Mouse (Mus musculus) kidney, embryonic 16.5 days (tissue): ENCODE measurements at regions not wholly inside any gene's neighbourhood (a gene's known extent, or its start where the extent isn't known, plus 50 kb on each side); places are given as distances from the start of the nearest gene placed in this dataset.
A peak's percentile ranks its signal among the peaks of the same experiment; 100 is the strongest.

Experiments
- ATAC-seq: fragments of 200-750 bp; cut with Nextera tagmentation; 2 replicates; pipeline ENCODE4 v1.8.0; 2017; ENCODE audit warnings: moderate TSS enrichment; ENCODE audit not compliant: low FRiP score, low TSS enrichment
- H3K27ac ChIP-seq: fragments of 300-500 bp; sonication (generic); 2 replicates; pipeline ENCODE4 v1.5.1; 2014; ENCODE audit warnings: low read length
- H3K27me3 ChIP-seq: fragments of 300-500 bp; sonication (generic); 2 replicates; pipeline ENCODE4 v1.6.1; 2014; ENCODE audit warnings: low read length, control low read depth, mixed read lengths; ENCODE audit not compliant: insufficient read depth
- H3K36me3 ChIP-seq: fragments of 300-500 bp; sonication (generic); 2 replicates; pipeline ENCODE4 v1.6.1; 2014; ENCODE audit warnings: low read length, control low read depth, mixed read lengths; ENCODE audit not compliant: insufficient read depth
- H3K4me1 ChIP-seq: fragments of 300-500 bp; sonication (generic); 2 replicates; pipeline ENCODE4 v1.6.1; 2014; ENCODE audit warnings: low read length, control low read depth, mixed read lengths; ENCODE audit not compliant: insufficient read depth
- H3K4me2 ChIP-seq: fragments of 300-500 bp; sonication (generic); replicated peaks from 2 replicates; pipeline ENCODE4 v1.6.1; 2014; ENCODE audit warnings: low read depth, low read length
- H3K4me3 ChIP-seq: fragments of 300-500 bp; sonication (generic); 2 replicates; pipeline ENCODE4 v1.5.1; 2014; ENCODE audit warnings: mild to moderate bottlenecking, low read length
- H3K9ac ChIP-seq: fragments of 300-500 bp; sonication (generic); replicated peaks from 2 replicates; pipeline ENCODE4 v1.6.1; 2014; ENCODE audit warnings: low read length
- H3K9me3 ChIP-seq: fragments of 300-500 bp; sonication (generic); 2 replicates; pipeline ENCODE4 v1.6.1; 2016; ENCODE audit warnings: low read length, control low read depth
- WGBS: fragments of 180-500 bp; shearing (Covaris S2); extraction: QIAGEN DNeasy Blood & Tissue Kit; methylation state at CpG from one replicate; pipeline ENCODE4 v1.1.7; 2014; 5-methylcytosine and 5-hydroxymethylcytosine counted together

DNA sequence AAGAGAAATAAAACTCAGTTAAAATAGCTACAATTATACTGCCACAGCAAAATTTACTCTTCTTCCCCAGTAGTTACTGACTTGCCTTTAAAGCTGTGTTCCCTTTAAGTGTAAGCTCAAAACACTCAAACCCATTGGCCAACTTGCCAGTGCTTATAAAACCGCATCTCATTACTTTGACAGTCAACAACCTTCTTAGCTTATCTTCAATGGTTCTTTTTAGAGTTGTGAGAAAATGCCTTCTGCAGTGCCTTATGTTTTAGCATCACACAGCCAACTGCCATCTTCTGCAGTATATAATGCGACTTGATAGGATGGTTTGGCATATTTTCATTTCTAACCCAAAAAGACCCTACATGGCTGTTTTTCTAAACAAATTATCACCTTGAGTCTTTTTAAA, 382.5 kb downstream of the Osr1 start:
- Histone ChIP-seq H3K4me1 (no peaks in the 10 kb centered on the region), H3K9ac (no peak overlapping the region), H3K27ac (no peak overlapping the region), H3K4me3 (no peak overlapping the region), H3K9me3 (no peaks in the 10 kb centered on the region), H3K27me3 (no peaks in the 10 kb centered on the region), H3K36me3 (no peaks in the 10 kb centered on the region), H3K4me2 (no peak overlapping the region)
- ATAC-seq, result no peak
- WGBS, result 94% methylated on average over 2 of the region's 2 CpGs

- H3K4me2 ChIP-seq, result no peak overlapping the region
- ATAC-seq, result no peak
- H3K4me1 ChIP-seq, result no peaks in the 10 kb centered on the region
- 75% methylated on average over 6 of the region's 6 CpGs for WGBS
- H3K27me3 ChIP-seq, result no peaks in the 10 kb centered on the region
- no peaks in the 10 kb centered on the region for H3K9me3 ChIP-seq
- H3K9ac ChIP-seq, result no peak overlapping the region
- no peak overlapping the region for H3K27ac ChIP-seq
- no peaks in the 10 kb centered on the region for H3K36me3 ChIP-seq
- H3K4me3 ChIP-seq, result no peak overlapping the region
Observed at GRCm38 (mm10) chr12:9954178-9954888, 384.4 kb downstream of the Osr1 start.

DNA sequence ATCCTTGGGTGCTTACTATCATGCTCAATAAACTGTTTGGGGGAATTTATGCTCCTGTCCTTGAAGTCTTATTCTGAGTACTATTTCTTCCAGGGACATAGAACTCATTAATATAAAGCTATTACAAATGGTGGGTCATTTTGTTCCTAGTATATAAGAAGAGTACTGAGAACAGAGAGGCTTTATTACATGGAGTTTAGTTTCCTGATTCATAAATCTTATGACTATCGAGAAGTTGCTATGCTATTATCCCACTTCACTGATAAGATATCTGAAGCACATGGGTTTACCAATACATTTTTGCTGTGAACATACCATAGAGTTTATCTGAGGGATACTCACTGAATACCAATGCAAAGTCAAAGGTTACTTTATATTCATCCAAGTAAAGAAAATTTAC, 399.5 kb downstream of the Osr1 start:
- H3K36me3 ChIP-seq, result no peaks in the 10 kb centered on the region
- H3K4me2 ChIP-seq, result no peak overlapping the region
- H3K4me1 ChIP-seq, result no peaks in the 10 kb centered on the region
- H3K4me3 ChIP-seq, result no peak overlapping the region
- H3K9me3 ChIP-seq, result no peaks in the 10 kb centered on the region
- H3K27me3 ChIP-seq, result no peaks in the 10 kb centered on the region
- no peak for ATAC-seq
- H3K9ac ChIP-seq, result no peak overlapping the region
- H3K27ac ChIP-seq, result no peak overlapping the region
- 72% methylated on average over 1 of the region's 1 CpGs for WGBS

DNA sequence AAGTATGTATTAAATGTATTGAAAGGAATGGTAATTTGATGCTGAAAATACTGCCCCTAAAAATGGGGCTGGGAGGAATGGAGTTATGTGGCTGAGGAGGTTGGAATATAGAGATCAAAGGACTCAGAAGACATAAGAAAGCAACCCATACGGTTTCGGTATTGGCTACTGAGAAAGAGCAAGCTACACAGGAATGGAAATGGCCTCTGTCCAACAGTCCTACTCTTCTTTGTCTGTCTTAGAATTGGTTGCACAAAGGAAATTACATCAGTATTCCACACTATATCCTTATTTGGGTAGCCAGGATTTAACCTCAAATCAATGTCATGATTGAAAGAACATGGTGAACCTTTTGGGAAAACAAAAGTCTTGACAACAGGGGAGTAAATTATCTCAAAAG, 399.0 kb upstream of the Nt5c1b start:
- H3K9ac ChIP-seq, result no peak overlapping the region
- H3K4me2 ChIP-seq, result no peak overlapping the region
- ATAC-seq, result no peak
- H3K9me3 ChIP-seq, result no peaks in the 10 kb centered on the region
- no peaks in the 10 kb centered on the region for H3K27me3 ChIP-seq
- 73% methylated on average over 2 of the region's 2 CpGs for WGBS
- H3K4me1 ChIP-seq, result no peaks in the 10 kb centered on the region
- no peak overlapping the region for H3K4me3 ChIP-seq
- no peak overlapping the region for H3K27ac ChIP-seq
- no peaks in the 10 kb centered on the region for H3K36me3 ChIP-seq

DNA sequence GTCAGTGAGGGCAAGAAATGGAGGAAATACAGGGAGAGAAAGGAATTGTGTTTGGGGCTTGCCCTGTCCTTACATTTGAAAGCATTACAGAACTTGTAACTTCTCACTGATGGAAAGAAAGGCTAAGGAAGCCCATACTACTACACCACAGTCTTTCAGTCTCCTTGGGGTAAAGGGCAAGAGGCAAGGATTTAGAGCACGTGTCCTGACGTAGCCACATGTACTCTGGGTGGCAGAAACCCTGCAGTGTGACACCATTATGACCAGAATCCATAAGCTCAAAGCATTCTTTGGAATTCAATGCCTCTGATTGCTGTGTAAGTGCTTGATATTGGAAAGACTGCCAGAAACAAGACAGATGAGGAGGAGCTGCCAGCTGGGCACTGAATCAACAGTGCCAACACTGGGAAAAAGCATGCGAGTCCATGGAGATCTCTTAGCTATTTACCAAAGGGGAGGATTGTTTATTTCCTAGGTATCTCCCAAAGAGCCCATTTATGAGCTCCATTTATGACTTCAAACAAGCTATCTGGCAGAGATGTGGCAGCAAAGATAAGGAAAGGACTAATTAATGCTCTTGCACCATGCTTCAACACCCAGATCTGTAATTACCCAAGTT, 391.2 kb upstream of the Nt5c1b start:
- WGBS, result 83% methylated on average over 3 of the region's 3 CpGs
- H3K27ac ChIP-seq, result no peak overlapping the region

GRCm38 (mm10) chr12:9979113-9979507, 390.7 kb upstream of the Nt5c1b start:
- Histone ChIP-seq H3K27me3 (no peaks in the 10 kb centered on the region), H3K9ac (no peak overlapping the region), H3K9me3 (no peaks in the 10 kb centered on the region), H3K27ac (no peak overlapping the region), H3K36me3 (no peaks in the 10 kb centered on the region), H3K4me3 (no peak overlapping the region), H3K4me2 (no peak overlapping the region), H3K4me1 (no peaks in the 10 kb centered on the region)
- no peak for ATAC-seq
- 57% methylated on average over 1 of the region's 1 CpGs for WGBS

More for the DNA sequence above, 391.2 kb upstream of the Nt5c1b start:
- no peak overlapping the region for H3K9ac ChIP-seq
- H3K9me3 ChIP-seq, result no peaks in the 10 kb centered on the region
- no peak for ATAC-seq
- no peak overlapping the region for H3K4me2 ChIP-seq
- no peaks in the 10 kb centered on the region for H3K36me3 ChIP-seq
- H3K4me3 ChIP-seq, result no peak overlapping the region
- H3K27me3 ChIP-seq, result no peaks in the 10 kb centered on the region
- no peaks in the 10 kb centered on the region for H3K4me1 ChIP-seq

DNA sequence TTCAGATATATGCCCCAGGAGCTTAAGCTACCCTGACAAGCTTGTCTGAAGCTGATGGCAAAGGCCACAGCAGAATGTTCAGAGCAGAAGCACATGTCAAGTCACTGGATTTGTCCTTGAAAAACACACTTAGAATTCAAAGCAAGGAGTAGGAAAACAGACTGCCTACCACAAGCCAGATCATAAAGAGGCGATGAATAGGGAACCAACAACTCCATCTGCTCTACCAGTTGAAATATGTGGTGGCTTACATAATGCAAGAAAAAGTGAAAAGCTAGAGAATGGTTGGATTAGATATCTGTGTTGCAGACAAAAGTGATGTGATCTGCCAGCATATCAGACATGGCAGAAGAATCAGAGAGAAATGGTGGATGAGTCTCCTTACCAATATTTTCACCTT, 378.5 kb upstream of the Nt5c1b start:
- WGBS, result 96% methylated on average over 1 of the region's 1 CpGs
- H3K4me1 ChIP-seq, result no peaks in the 10 kb centered on the region
- no peaks in the 10 kb centered on the region for H3K36me3 ChIP-seq
- H3K27me3 ChIP-seq, result no peaks in the 10 kb centered on the region
- no peak for ATAC-seq
- H3K9ac ChIP-seq, result no peak overlapping the region
- H3K9me3 ChIP-seq, result no peaks in the 10 kb centered on the region
- H3K27ac ChIP-seq, result no peak overlapping the region
- H3K4me3 ChIP-seq, result no peak overlapping the region
- H3K4me2 ChIP-seq, result no peak overlapping the region

DNA sequence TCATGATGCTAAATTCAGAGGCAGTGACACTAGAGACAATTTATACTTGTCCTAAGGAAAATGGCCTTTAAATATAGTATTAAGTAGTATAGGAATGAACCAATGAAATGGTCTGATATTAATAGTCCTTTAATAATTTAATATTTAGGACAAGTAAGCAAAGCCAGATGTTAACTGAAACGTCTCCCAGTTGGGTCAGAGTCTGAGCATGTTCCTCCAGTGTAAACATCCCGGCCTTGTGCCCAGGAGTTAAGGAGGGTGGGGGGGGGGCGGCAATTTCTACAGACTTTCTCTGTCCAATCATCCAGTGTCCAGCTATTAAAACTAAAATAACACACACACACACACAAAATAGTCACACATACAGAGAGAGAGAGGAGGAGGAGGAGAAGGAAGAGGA, 374.1 kb upstream of the Nt5c1b start:
- no peak overlapping the region for H3K4me3 ChIP-seq
- H3K9me3 ChIP-seq, result no peaks in the 10 kb centered on the region
- ATAC-seq, result no peak
- 0 out of 2 replicates have a peak, but pooled peaks cover 4% of the 10 kb centered on the region for H3K4me1 ChIP-seq
- 64% methylated on average over 3 of the region's 3 CpGs for WGBS
- no peaks in the 10 kb centered on the region for H3K27me3 ChIP-seq
- H3K9ac ChIP-seq, result no peak overlapping the region
- no peaks in the 10 kb centered on the region for H3K36me3 ChIP-seq
- no peak overlapping the region for H3K4me2 ChIP-seq
- no peak overlapping the region for H3K27ac ChIP-seq

- Histone ChIP-seq H3K4me2 (no peak overlapping the region), H3K9me3 (no peaks in the 10 kb centered on the region), H3K27ac (peak overlapping the region; percentile 56), H3K27me3 (no peaks in the 10 kb centered on the region), H3K4me1 (0 out of 2 replicates have a peak, but pooled peaks cover 4% of the 10 kb centered on the region), H3K36me3 (no peaks in the 10 kb centered on the region), H3K9ac (no peak overlapping the region), H3K4me3 (no peak overlapping the region)
- ATAC-seq, result no peak
- WGBS, result 60% methylated on average over 5 of the region's 5 CpGs
Observed at GRCm38 (mm10) chr12:9996455-9997189, 373.2 kb upstream of the Nt5c1b start.

- no peak for ATAC-seq
- H3K36me3 ChIP-seq, result no peaks in the 10 kb centered on the region
- no peak overlapping the region for H3K9ac ChIP-seq
- peak overlapping the region; percentile 56 for H3K27ac ChIP-seq
- no peaks in the 10 kb centered on the region for H3K9me3 ChIP-seq
- WGBS, result 30% methylated on average over 9 of the region's 9 CpGs
- H3K4me3 ChIP-seq, result no peak overlapping the region
- H3K4me2 ChIP-seq, result no peak overlapping the region
- H3K27me3 ChIP-seq, result no peaks in the 10 kb centered on the region
- 0 out of 2 replicates have a peak, but pooled peaks cover 4% of the 10 kb centered on the region for H3K4me1 ChIP-seq
Observed at GRCm38 (mm10) chr12:9997190-9997561, 372.6 kb upstream of the Nt5c1b start.
